Mouse (Mus musculus) v-Abl transformed pro-B cells (cell line): Measurements from ENCODE around the gene Ttc24.

Source experiments
- in situ Hi-C, 2 experiments: fragments of 400-800 bp; cut with MboI; formaldehyde crosslinking; loops; one replicate each; pipeline ENCODE4 v1.15.1; 2025; ENCODE audit not compliant: unreplicated experiment in 2 of 2

Gene Ttc24

DNA sequence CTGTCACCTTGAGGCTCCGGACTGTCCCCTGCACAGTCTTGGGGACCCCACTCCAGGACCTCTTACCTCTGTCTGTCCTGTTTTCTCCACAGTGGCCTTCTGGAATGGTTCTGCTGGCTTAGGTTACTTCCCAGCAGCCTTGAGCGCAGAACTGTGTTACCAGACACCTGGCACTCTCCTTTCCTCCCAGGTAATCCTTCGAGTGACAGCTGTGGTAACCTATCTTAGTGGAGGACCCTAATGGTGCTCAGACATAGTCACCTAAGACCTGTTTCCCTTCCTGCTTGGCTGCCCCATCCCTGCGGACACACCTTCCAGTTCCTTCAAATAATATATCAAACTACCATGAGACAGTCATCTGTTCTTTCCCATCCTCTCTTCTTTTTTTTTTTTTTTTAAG lies at the start of gene Ttc24:
Gene Ttc24, minus strand, starts transcription at position 101 of the 400 bp plus-strand sequence.
- in situ Hi-C loops: loop anchor here in 1 of 2 experiments (5.0 to 10.0 kb wide), 2 partner anchors 71 to 313 kb away; no protein-coding TSS in a partner anchor

DNA sequence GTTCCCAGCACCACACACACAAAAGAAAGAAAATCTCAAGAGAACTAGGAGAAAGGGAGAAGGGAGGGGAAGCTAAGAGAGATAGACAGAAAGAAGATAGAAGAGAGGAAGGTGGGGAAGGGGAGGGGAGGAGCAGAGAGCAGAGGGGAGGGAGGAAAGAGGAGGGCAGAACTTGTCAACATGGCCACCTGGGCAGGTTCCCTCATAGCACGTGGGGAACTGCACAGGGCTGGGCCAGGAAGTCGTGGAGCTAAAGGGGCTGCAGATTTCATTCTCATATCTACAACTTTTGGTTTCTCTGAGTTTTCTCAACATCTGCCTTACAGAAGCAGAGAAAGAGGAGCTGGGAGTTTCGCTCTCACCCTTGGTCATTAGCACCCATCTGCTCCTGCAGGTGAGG lies 49.5 kb upstream of the Ttc24 start:
- in situ Hi-C loops: no loop called here

DNA sequence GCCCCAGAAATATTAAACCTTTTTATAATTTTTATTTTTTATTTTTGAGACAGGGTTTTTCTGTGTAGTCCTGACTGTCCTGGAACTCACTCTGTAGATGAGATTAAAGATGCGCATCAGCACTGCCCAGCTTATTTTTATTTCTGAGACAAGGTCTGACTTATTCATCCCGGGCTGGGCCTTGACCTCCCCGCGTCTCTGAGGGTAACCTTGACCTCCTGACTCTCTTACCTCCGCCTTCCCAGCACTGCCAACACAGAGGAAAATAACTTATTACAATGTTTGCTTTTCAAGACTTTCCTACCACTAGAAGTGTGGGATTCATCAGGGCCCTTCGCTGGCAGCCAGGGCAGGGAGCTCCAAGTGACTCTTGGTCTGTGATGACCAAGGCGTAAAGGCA lies 48.1 kb upstream of the Ttc24 start:
- in situ Hi-C loops: no loop called here

DNA sequence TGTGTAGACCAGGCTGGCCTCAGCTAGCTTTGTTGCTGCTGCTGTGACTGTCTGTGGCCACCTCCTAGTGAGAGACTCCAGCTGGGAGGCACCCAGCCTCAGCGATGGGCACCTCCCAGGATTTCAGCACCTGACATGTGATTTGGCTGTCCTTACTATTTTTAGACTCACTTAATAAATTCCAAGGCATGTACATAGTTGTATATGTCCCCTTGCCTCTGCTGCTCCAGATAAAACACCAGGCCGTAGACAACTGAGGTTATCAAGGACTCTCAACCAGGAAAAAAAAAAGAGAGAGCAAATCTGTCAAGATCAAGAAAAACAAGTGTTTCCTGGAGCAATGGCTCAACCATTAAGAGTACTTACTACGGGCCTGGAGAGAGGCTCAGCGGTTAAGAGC lies 47.1 kb upstream of the Ttc24 start:
- in situ Hi-C loops: no loop called here

DNA sequence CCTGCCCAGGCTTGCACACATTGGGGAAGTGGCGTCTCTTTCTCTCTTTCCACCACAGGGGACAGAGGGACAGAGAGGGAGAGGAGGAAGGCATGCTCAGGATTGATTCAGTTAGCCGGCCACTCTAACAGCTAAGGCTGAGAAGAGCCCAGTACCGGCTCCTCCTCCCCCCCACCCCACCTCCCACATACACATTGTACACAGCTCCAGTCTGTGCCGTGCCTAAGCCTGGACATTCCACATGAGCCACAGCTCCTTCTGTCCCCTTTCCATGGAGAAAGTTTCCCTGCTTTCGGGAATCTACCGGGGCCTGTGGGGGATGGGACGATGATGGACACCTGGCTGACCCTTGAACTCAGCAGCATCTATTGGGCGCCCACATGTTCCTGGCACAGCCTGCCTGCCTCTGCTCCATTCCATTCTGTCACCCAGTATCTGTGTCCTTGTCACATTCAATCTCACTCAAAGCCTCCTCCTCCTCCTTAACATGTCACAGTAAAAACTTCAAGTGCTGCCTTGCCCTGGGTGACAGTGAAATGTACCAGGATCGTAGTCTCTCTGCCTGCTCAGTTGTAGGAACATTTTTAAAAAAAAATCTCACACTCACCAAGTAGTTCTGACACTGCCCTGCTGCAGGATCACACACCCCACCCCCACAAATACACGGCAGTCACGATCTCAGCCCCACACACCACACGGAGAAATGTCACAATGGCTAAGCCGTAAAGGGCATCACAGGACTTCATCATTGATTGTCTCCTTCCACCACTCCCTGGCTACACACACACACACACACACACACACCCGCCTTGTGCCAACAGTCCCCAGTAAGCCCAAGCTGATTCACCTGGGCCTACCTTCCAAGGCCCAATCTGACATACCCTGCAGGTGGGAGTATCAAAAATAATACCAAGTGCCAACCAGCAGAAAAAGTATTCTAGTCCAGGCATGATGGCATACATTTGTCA lies 43.3 kb upstream of the Ttc24 start:
- in situ Hi-C loops: no loop called here

DNA sequence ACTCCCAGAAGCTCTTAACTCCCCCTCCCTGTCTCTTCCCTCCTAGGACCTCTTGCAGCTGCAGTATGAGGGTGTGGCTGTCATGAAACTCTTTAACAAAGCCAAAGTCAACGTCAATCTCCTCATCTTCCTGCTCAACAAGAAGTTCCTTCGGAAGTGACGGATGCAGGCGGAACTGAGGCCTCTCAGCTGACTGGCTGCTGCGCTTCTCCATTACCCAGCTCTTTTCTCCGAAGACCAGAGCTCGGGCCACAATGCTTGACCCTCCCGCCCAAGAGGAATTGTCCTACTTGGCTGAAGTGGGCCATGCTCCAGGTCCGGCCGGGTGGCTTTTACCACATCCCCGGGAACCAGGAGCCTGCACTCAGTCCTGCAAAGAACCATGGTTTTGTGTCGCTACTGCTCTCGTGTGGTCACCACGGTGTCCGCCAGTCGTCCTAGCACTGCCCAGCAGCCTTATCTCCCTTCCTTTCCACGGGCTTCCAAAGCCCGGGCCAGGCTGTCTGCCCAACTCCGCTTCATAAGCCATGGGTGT lies 42.1 kb upstream of the Ttc24 start:
- in situ Hi-C loops: no loop called here

DNA sequence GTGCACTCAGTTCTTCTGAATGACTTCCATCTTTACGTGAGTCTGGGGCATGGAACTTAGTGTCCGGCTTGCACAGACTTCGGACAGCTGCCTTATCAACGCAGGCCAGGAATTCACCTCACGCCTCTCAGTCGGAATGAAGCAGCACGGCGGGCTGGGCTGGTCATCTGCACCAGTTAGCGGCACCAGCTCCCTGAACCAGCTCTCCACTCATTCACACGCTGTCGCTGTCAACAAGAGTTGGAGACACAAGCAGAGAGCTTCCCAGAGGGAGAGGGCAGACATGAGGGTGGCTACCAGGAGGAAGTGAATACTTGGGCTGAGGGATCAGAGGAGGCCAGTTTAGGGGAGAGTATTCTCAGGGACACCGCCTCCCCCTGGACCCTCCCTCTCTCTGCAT lies 36.3 kb upstream of the Ttc24 start:
- in situ Hi-C loops: no loop called here

DNA sequence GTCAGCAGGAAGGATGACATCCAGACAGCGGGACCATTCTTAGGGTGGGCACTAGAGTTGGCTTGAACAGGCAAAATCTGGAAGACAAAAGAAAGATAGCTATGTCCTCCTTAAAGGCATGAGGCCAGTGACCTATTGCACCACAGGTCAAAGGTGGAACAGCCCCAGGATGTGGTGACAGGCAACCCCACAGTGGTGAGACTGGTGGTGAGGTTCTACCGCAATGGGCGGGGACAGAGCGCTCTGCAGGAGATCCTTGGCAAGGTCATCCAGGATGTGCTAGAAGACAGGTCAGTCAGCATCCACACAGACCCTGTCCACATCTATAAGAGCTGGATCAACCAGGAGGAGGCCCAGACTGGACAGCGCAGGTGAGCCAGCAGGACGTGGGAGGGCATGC lies 31.0 kb upstream of the Ttc24 start:
- in situ Hi-C loops: no loop called here

DNA sequence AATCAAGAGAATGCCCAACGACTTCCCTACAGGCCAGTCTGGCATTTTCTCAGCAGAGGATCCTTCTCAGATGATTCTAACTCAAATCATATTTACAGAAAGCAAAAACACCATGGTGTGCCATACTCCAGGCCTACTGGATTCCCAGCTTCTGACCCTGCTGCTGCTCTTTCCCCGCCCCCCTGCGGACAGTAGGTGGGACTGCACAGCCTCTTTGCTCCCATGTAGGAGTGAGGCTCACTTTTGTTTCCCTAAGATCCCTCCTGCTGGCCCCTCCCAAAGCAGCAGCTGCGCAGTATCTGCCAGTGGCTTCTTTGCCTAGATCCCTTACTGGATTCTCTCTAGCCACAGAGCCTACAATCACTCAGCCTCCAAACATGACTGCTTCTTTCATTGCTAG lies 28.0 kb upstream of the Ttc24 start:
- in situ Hi-C loops: no loop called here

DNA sequence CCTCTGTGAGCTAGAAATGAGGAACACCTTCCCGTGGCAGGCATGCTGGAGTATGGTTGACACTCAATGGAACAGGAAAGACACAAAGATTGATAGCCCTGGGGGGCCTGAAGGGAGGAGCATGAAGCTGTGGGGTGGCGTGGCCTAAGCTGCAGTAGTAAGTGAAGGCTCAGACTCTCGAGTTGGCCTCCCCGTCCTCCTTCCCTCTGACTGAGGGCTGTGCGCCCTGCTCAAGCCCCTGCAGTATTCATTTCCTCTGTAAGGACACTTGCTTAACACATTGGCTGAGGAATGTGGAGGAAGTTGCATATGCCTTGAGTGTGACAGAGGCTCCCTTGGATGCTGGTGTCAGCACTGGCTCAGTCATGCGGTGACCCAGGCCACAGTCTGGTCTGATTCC lies 24.5 kb upstream of the Ttc24 start:
- in situ Hi-C loops: no loop called here

DNA sequence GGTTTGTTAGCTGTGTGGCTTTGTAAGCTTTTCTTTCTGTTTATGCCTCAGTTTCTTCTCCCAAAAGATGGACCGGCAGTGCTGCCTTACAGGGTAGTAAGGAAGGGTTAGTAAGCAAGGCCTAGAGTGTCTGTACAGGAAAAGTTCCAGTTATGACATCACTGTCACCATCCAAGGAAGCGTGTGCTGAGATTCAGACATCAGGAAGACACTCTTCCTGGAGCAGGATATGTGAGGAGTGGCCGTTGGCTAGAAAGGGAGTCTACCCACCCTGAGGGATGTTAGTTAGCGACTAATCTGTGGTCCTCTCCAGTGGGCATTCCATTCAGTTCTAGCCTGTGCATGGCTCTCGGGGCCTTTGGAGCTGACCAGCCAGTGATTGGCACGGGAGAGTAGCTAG lies 24.1 kb upstream of the Ttc24 start:
- in situ Hi-C loops: no loop called here

DNA sequence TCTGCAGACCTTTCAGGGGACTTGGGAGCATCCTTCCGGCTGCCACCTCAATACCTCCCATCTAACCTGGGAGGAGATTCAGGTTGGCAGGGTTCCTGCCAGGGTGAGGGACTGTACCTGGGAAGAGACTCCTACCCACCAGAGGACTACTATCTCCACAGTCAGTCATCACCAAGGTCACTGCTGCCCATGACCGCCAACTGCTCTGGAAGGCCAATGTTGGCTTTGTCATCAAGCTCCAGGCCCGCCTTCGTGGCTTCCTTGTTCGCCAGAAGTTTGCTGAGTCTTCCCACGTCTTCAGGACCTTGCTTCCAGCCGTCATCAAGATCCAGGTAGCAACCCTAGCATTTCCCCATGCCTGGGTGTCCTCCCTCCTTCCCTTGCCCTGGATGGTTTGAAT lies 23.6 kb upstream of the Ttc24 start:
- in situ Hi-C loops: no loop called here

DNA sequence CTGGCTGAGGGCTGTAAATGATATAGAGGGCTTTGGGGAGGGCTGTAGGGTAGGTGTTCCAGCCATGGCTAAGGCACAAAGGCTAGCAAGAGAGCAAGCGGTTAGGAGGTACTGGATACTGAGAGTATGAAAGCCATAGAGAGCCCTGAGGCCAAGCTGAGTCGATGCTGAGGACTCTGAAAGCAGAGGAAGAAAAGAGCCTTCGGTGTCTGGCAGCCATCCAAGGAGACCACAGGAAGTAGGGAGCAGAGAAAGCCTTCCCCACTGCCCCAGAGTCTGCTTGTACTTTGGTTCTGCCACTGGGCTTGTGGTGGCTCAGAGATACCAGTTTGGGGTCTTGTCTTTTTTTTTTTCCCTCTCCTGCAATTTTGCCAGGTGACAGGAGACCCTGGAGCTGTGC lies 22.1 kb upstream of the Ttc24 start:
- in situ Hi-C loops: no loop called here

DNA sequence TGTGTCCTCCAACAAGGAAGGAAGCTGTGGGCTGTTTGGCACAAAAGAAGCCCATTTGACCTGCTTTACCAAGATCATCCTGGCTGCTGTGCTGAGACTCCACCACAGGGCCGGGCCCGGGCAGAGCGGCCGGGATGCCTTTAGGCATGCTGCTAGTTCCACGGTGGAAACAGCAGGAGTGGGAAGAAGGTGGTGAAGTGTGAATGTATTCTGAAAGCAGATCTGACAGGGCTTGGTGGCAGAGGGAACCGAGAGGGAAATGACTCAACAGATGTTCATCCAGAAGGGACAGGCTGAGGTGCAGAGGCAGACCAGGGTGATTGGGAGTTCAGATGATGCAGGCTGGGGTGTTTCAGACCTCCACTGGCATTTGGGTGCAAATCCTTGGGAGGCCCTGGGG lies 19.6 kb upstream of the Ttc24 start:
- in situ Hi-C loops: no loop called here

DNA sequence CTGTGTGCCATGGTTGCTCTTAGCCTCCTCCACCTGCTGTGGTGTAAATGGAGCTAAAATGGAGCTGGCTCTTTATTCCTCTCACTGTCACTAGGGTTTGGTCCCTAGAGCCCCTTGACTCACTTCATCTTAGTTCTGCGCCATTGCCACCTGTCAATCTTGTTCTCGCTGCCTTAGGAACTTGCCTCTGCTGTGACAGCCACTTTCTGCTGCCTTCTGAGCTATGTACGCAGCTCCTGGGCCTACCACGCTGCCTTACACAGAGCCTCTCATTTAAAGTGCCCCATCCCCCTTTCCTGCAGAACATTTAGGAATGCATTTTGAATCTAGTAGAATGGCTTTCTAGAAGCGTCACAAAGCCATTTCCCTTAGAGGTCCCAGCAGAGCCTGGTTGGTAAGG lies 16.0 kb upstream of the Ttc24 start:
- in situ Hi-C loops: loop anchor here in 1 of 2 experiments (5.0 kb wide), 1 partner anchor 38 kb away; no protein-coding TSS in a partner anchor

DNA sequence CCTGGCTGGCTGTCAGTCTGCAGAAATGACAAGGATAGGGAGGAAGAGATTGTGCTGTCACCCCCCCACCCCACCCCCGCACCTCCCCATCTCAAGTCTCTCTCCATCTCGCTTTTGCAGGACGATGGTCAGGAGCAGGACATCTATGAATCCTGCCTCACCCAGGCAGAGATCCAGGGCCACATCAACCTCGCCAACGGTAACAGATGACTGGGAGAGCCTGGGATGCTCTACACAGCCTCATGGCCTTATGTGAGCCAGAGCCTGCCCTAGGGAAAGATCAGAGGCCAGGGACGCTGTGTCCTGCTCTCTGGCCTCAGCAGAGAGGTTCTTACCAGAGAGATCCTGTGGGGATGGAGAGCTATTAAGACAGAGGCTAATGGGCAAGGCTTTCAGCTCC lies 12.5 kb upstream of the Ttc24 start:
- in situ Hi-C loops: loop anchor here in 1 of 2 experiments (5.0 kb wide), 1 partner anchor 42 kb away; no protein-coding TSS in a partner anchor

DNA sequence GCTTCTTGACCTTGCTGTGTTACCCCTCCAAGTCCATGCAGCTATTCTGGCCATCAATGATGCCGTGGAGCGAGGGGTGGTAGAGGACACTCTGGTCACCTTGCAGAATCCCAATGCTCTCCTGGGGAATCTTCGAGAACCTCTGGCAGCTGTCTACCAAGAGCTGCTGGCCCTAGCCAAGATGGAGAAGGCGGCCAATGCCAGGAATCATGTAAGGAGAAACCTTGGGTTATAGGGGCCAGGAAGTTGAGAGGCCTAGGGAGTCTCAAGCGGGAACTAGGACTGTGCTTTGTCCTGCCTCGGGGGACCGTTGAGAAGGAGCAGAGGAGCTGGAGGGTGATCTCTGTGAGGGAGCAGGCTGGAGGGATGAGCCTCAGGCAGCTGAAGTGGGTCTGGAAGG lies 12.0 kb upstream of the Ttc24 start:
- in situ Hi-C loops: loop anchor here in 1 of 2 experiments (5.0 kb wide), 1 partner anchor 42 kb away; no protein-coding TSS in a partner anchor

DNA sequence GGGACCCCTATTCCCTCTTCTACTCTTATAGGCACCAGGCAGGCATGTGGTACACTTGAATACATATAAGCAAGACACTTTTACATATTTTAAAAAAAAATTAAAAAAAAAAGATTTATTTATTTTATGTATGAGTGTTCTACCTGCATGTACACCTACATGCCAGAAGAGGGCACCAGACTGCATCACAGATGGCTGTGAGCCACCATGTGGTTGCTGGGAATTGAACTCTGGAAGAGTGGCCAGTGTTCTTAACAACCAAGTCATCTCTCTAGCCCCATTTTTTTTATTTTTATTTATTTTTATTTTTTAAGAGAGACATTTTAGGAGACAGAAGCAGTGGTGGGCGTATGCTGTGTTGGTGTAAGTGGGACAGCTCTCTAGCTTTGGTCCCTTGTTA lies 9.6 kb upstream of the Ttc24 start:
- in situ Hi-C loops: loop anchor here (5.0 kb wide), 3 partner anchors 45 to 155 kb away; no protein-coding TSS in a partner anchor

DNA sequence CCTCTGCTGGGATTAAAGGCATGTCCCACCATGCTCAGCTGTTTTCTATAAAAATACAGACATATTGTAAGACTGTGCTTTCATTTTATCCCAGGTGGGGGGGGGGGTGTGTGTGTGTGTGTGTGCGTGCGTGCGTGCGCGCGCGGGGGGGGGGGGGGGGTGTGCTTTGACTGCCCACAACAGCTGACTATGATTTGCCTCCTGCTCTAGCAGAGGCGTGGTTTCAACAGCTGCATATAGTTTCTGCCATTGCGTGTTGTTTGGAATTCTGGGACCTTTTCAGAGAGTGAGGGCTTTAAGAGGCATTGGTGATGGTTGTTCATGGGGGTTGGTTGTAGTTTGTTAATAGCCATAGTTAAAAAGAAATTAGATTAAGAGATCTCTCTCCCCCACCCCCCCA lies 7.4 kb upstream of the Ttc24 start:
- in situ Hi-C loops: loop anchor here (5.0 kb wide), 3 partner anchors 47 to 157 kb away; no protein-coding TSS in a partner anchor

DNA sequence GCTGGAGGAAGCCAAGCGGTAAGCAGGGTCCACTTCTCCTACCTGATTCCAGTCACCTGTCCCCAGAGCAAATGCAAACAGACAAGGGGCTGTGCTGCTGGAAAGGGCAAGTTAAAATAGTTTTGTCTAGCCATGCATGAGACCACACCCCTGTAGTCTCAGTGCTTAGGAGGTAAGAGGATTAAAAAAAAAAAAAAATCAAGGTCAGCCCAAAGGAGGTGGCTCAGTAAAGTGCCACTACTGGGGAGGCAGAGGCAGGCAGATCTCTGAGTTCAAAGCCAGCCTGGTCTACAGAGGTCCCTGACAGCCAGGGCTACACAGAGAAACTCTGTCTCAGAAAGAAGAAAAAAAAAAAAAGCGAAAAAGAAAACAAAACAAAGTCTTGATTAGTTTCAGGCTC lies 5.9 kb upstream of the Ttc24 start:
- in situ Hi-C loops: no loop called here

DNA sequence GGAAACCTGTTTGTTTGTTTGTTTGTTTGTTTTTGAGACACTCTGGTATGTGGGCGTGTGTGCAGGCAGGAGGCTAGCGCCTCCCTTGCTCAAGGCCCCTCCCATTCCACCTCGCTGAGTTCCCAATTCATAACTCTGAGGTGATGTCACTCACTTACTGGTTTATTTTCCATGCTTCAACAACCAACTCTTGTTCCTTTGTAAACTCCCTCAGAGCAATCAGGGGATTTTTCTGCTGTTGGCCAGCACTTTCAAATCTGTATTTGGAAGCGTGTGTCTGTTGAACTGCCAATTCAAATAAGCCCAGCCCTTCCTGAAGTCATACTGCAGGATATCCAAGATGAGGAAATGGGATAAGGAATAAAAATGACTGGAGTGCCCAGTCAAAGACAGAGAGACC lies 4.6 kb upstream of the Ttc24 start:
- in situ Hi-C loops: no loop called here

DNA sequence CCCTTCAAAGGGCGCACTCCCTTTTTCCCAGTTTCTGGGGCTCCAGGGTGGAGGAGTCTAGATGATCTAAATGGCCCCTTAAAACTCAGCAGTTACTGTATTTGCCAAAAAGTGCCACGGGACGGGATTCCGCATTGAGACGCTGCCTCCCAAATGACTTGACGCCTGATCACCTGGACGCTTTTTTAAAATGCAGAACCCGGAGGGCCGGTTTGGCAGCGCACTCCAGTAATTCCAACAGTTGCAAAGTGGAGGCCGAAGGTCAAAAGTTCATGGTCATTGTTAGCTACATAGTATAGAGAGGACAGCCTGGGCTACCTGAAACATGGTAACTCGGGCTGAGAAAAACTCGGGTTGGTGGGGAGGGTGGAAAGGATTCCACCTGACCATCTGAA lies 4.1 kb upstream of the Ttc24 start:
- in situ Hi-C loops: no loop called here
